Mouse (Mus musculus): Measurements from ENCODE around the gene Zfp575.

Zfp575 gene

DNA sequence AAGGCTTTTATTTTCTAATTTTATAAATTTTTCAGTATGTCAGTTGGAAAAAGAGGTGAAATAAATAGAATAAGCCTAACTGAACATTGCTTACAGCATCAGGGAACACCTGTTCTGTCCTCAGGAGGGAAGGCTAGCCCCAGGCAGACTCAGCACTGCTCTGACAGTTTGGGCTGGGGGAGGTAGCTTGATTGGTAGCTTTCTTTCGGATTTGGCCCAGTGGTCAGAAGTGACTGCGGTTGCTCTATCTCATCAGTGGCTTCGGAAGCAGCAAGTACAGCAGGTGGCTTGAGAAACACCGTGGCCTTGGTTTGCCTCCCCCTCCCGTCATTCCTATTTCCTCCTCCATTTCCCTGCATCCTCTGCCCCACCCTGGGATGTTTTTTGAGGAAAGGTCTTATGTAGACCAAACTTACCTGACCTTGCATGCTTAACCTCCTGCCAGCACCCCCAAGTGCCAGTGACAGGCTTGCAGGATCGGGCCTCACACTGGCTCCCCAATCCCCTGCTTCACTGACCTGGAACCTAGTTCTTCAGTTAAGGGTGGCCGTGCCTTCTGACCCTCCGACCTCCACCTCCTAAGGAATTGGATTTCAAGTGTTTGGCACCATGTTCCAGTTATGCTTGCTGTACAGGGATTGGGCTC is 24.1 kb downstream of the Zfp575 start:
- no peak for DNase-seq

DNA sequence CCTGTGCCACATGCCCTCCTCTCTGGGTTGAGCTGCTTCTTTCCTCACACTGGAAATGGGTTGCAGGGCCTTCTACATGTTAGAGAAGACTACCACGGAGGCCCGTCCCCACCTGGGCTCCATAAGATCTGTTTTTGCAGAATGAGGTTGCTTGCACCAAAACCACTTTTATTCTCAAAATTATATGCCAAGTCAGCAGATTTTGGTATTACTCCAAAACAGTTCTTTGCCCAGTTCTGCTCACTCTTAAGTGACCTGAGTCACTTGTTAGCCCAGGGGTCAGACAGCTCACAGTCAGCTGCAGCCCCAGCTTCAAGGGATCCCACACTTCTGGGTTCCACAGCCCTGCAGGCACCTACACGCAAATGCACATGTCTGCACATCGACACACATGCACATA is 26.0 kb downstream of the Zfp575 start:
- DNase-seq = no peak

DNA sequence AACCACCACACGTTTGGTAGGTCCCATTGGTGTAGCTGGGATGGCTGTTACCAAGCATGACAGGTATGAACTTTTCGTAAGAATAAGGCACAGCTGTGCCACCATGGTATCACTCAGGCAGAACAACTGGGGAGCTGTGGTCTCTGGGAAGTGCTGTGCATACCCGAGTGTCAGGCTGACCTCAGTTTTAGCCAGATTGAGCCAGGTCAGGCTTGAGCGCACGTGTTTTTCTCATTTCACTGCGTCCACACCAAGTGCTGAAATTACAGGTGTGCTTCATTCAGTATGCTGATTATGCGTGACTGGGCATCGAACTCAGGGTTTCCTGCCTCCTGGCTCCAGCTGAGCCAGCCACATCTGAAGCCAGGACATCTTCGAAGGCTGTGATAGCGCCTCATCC is 31.7 kb downstream of the Zfp575 start:
- DNase-seq = peak; percentile 28

DNA sequence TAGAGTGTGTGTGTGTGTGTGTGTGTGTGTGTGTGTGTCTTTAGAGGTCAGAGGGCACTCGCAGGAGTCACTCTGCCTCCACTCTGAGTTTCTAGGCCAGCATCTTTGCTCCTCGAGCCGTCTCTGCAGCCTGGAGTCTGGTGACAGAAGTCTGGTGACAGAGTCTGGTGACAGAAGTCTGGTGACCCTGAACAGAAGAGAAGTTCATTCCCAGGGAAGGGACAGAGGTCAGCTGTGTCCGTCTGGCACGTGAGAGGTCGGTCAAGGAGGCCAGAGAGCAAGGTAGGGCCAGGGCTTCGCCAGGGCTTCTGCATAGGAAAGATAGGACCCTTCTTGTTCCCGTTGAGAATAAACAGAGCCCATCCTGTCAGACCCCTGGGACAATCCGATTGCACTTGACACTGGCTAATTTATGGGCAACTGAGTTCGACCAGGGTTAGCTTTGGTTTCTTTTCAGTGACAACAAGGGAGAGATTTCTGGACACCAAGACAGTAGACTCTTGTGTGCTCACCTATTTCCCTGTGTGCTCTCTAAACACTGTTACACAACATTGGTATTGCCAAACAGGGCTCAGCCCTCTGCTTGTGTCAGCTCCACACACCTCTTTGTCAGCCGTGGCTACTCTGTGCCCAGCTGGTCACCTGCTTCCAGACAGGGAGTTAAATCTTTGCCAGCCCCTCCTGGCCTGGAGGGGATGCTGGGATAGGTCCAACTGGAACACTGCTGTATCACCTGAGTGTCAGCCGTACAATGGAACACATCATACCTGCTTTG is 35.3 kb downstream of the Zfp575 start:
- no peak for DNase-seq

DNA sequence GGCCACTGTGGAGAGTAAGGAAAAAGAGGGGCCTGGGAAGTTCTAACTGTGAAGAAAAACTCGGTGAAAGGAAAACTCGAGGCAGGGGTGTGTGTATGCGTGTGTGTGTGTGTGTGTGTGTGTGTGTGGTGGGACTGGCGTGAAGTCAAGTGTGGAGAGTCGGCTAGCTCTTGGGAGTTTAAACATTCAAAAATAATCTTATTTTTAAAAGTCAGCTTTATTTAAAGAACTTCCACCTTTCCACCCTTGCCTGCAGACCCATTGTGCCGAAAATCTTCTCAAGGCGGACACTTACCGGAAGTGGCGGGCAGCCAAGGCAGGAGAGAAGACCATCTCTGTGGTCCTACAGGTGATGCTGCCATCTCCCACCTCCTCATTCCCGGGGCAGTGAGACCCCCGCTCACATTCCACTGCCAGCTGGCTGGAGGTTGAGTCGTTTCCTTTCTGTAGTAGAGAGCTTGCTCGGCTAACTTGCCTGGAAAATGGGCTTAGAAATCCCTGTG is 39.9 kb downstream of the Zfp575 start:
- peak; percentile 19 for DNase-seq

DNA sequence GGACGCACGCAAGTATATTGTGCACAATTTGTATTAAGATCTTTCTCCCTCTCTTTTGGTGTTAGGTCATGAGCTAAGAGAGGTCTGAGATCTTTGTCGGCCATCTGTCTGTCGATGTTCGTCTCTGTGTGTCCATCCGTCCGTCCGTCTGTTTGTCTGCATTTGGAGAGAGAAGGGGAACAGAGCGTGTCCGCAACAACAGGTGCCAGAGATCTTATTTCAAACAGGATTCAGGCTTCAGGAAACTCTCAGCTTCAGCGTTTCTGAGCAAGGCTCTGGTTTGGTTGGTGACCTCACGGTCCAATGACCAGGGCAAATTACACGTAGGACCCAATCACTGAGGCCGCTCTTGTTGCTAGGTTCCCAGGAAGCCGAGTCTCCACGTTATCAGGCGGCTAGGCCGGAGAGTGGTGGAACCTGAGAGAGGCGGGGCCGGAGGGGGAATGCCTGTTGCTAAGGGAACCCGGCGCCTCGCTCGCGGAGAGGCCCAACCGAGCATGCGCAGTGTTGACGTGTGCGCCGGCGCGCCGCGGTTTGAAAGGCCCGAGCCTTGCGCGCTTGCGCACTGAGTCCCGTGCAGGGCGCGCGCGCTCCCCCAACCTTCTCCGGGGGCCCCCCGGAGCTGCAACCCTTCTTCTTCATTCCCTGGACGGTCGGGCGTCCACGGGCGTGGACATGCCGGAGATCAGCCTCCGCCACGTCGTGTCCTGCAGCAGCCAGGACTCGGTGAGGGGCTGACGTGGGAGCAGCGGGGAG is 40.6 kb downstream of the Zfp575 start:
- peak; percentile 100 for DNase-seq

DNA sequence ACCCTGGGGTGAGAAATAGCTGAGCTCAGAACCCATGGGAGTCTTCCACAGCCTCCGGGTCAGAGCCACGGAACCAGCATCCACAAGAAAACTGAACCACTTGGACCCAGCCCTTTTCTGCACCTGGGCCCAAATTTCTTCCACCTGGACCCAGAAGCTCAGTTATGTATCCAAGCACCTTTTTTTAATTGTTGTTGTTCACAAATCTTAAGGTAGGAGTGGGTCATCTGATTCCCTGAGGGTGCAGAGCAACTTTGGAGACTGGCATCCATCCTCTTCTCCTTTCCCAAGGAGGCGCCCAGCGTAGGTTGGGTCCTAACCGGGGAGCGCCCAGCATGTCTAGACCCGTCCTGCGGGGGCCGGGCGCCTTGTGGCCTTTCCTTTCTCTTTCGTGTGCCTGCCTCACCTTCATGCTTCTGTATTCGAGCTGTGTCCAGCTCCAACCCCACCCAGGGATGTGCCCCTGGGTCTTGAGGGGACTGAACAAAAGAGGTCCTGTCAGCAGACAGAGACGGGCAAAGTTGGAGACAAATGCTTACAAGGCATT is 41.3 kb downstream of the Zfp575 start, which contains the start of the genes Pinlyp and Xrcc1:
Gene Pinlyp, minus strand, starts transcription at position 51 of the 547 bp plus-strand sequence.
Gene Xrcc1, plus strand, starts transcription at position 222 of the 547 bp plus-strand sequence.
- DNase-seq = peak; percentile 24

DNA sequence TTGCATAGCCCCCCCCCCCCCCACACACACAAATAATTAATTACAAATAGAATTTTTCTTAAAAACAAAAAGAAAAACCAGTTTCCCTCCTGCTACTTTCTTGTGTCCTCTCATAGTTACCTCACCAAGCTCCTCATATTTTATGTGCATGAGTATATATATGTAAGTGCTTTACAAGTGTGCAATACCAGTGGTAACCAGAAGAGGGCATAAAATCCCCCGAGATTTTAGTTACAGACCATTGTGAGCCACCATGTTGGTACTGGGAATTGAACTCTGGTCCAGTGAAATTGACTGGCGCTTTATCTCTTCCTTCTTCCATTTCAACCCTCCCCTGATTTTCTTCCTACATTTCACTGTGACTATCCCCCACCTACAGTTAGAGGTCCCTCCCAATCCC is 42.9 kb downstream of the Zfp575 start:
- no peak for DNase-seq

DNA sequence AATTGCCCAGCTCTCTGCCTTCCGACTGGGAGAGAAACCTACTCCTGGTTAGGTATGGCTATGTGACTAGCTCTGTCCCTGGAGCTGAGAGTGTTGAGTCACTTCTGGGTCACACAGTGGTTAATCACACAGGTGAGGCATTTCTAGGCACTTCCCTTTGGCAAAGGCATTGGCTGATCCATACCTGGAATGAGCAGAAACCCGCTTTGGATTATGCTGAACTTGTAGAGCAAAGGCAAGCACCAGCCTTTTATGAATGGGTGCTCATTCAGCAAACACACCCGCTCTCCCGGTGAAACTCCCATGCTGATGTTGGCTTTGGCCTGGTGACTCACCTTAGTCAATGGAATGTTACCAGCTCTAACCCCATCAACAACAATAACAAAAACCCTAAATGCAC is 47.8 kb downstream of the Zfp575 start:
- DNase-seq = no peak

DNA sequence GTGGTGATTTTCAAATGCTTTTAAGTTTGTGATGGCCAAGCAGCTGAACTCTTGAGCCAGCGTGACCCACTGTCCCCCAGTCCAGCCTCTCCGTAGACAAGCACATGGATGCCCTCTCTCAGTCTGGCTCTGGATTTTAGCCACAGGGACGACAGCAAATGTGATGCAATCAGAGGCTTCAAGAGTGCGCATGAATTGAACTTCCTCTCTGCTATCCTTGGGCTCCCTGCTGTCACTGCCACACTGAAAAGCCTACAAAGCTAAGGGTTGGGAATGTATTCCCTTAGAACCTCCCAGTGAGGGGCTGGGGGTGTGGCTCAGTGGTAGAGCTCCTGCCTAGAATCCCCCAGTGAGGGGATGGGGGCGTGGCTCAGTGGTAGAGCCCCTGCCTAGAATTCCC is 48.7 kb downstream of the Zfp575 start:
- DNase-seq = no peak

DNA sequence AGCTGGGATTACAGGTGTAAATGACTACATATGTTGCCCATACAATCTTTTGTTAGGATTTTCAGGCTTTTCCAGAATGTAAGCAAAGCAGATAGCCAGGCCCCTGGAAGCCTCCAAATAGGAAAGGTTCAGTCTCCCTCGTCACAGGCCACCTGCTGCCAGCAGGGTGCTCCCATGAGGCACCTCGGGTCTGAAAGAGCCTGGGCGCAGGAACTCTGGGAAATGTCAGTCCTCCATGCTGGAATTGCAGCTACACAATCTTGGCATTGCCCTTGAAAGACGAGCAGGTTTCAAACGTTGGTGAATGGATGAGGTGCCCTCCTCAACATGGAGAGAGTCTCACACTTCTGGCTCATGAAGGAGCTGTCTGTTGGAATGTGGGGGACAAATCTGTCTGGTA is 49.3 kb downstream of the Zfp575 start:
- DNase-seq = peak; percentile 61

DNA sequence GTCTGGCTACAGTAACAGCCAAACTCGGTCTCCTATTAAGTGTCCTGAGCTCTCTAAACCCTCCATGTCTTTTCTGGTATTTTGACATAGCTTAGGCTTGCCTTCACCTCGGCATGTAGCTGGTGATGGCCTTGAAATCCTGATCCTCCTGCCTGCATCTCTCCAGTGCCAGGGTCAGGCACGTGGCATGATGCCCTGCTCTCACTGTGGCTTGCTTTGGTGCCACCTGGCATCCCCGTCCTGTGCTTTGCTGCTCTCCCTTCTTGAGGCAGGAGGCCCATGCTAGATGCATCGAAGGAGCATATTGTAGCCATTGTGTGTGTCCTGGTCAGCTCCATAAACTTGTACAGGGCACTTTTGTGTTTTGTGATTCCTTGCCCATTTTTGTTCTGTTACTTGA is 49.9 kb downstream of the Zfp575 start:
- no peak for DNase-seq

DNA sequence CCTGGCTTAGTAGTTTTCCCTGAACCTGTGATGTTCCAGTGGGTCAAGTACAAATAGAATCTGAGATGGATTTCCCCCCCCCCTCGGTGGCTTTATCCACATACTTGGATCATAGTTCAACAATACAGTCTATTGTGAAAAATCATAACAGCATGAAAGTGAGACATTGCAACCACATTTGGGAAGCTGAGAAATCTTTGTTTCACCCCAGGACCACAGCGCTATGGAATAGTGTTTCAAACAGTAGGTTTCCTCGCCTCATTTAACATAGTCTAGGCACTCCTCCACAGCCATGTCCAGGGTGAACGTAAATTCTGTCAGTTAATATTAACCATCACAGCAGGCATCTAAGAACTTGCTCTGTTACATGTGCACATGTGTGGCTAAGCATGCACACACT is 50.4 kb downstream of the Zfp575 start:
- no peak for DNase-seq

DNA sequence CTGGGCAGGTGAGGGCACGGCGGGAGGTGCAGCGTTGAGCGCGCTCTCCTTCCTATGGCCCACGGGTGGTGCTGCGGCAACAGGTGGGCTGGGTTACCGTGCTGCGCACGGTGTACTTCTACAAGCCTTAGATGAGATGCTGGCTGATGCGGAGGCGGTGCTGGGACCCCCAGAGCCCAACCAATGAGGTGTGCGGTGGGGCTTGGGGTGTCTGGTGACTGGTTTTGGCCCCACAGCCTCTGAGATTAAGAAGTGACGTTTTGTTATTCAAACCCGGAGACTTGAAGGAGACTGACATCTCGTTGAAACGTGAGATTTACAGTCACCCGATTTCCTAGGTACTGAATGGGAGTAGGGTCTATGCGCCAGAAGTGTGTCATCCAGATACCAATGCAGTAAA is 53.1 kb downstream of the Zfp575 start:
- DNase-seq = no peak

Measured in kidney, postnatal 10 days (tissue).